Mouse (Mus musculus): ENCODE results near the gene Thnsl2.

The Thnsl2 gene

GRCm38 (mm10) chr6:71143894-71144455, at the start of gene Thnsl2:
Gene Thnsl2, minus strand, starts transcription at chr6:71144439.
- DNase-seq = peak; percentile 82

- no peak for DNase-seq
Observed at GRCm38 (mm10) chr6:71193151-71193740, 49.0 kb upstream of the Thnsl2 start.

GRCm38 (mm10) chr6:71190501-71190900, 46.3 kb upstream of the Thnsl2 start:
- DNase-seq = no peak

GRCm38 (mm10) chr6:71189578-71189977, 45.3 kb upstream of the Thnsl2 start:
- DNase-seq = no peak

GRCm38 (mm10) chr6:71184941-71185604, 40.8 kb upstream of the Thnsl2 start:
- no peak for DNase-seq

GRCm38 (mm10) chr6:71180596-71180995, 36.4 kb upstream of the Thnsl2 start:
- DNase-seq = no peak

GRCm38 (mm10) chr6:71172812-71173580, 28.8 kb upstream of the Thnsl2 start:
- DNase-seq = no peak

GRCm38 (mm10) chr6:71166551-71167169, 22.4 kb upstream of the Thnsl2 start:
- DNase-seq = no peak

- peak; percentile 54 for DNase-seq
Observed at GRCm38 (mm10) chr6:71164394-71164793, 20.2 kb upstream of the Thnsl2 start.

- peak; percentile 42 for DNase-seq
Observed at GRCm38 (mm10) chr6:71162269-71162668, 18.0 kb upstream of the Thnsl2 start.

GRCm38 (mm10) chr6:71161290-71161689, 17.1 kb upstream of the Thnsl2 start:
- no peak for DNase-seq

GRCm38 (mm10) chr6:71156674-71157326, 12.6 kb upstream of the Thnsl2 start:
- DNase-seq = no peak

GRCm38 (mm10) chr6:71154861-71155260, 10.6 kb upstream of the Thnsl2 start:
- DNase-seq = no peak

GRCm38 (mm10) chr6:71153486-71153885, 9.2 kb upstream of the Thnsl2 start:
- DNase-seq = no peak

- DNase-seq = no peak
Observed at GRCm38 (mm10) chr6:71151098-71151497, 6.9 kb upstream of the Thnsl2 start.

- DNase-seq = peak; percentile 74
Observed at GRCm38 (mm10) chr6:71149534-71149933, 5.3 kb upstream of the Thnsl2 start.

- DNase-seq = peak; percentile 31
Observed at GRCm38 (mm10) chr6:71148336-71148735, 4.1 kb upstream of the Thnsl2 start.

GRCm38 (mm10) chr6:71145288-71145989, 1.2 kb upstream of the Thnsl2 start:
- peak; percentile 57 for DNase-seq

- DNase-seq = peak; percentile 39
Observed at GRCm38 (mm10) chr6:71143154-71143893, 915 bp downstream of the Thnsl2 start.

- no peak for DNase-seq
Observed at GRCm38 (mm10) chr6:71135031-71135430, 9.2 kb downstream of the Thnsl2 start.

- DNase-seq = no peak
Observed at GRCm38 (mm10) chr6:71133559-71133958, 10.7 kb downstream of the Thnsl2 start.

All from kidney, postnatal 10 days (tissue).